In the genomic region with DNA sequence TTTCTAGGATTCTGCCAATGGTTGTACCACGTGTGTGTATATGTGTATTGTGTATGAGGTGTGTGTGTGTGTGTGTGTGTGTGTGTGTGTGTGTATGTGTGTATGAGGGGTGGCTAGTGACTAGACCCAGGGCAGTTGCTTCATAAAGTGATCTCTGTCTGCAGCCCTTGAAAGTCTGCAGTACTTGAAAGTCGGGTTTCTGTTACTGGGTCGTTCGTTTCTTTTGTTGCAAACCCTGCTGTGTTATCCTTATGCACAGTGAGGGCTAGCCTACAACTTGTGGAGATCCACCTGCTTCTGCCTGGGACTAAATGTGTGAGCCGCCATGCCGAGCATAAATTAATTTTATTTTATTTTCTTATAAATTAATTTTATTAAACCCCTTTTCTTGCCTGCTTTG, we compare ENCODE assay signal across 16 mouse cellular contexts.
A peak's percentile ranks its signal among the peaks of the same experiment; 100 is the strongest.
DNase-seq lines count a peak whose midpoint lies in the region; ATAC-seq lines count a peak whose summit lies in the region.
"Had no signal": no experiment of that assay in that cellular context is flagged by ENCODE, and none has a peak within 500 bp of the region (broad histone marks: within the 10 kb centered on the region; RNA-seq: fewer than 3 reads in every experiment).

No protein-coding gene starts in this region.

- peaks cover 6% of the 10 kb centered on the region; the same call in 1 of the 2 replicates for H3K9me3 ChIP-seq in forebrain, embryonic 10.5 days
- H3K9me3 ChIP-seq in hindbrain, embryonic 10.5 days = no peaks in the 10 kb centered on the region
- H3K9me3 ChIP-seq in midbrain, embryonic 12.5 days = no peaks in the 10 kb centered on the region
- H3K9me3 ChIP-seq: heart, embryonic 13.5 days; liver, embryonic 12.5 days had no signal

- H3K9ac ChIP-seq in midbrain, embryonic 12.5 days (replicated peaks) = peak overlapping the region; percentile 74
- H3K9ac ChIP-seq: liver, embryonic 12.5 days had no signal

- peaks cover 12% of the 10 kb centered on the region for H3K36me3 ChIP-seq in forebrain, embryonic 10.5 days (replicated peaks)
- H3K36me3 ChIP-seq in hindbrain, embryonic 10.5 days = peaks cover 11% of the 10 kb centered on the region
- H3K36me3 ChIP-seq in midbrain, embryonic 12.5 days = 0 out of 2 replicates have a peak, but pooled peaks cover 2% of the 10 kb centered on the region

- WGBS in forebrain, embryonic 10.5 days = 45% methylated on average over 6 of the region's 6 CpGs
- 50% methylated on average over 6 of the region's 6 CpGs for WGBS in hindbrain, embryonic 10.5 days
- 30% methylated on average over 6 of the region's 6 CpGs for WGBS in midbrain, embryonic 12.5 days

- H3K4me2 ChIP-seq in midbrain, embryonic 12.5 days (replicated peaks) = peak overlapping the region; percentile 62
- H3K4me2 ChIP-seq: heart, embryonic 13.5 days; liver, embryonic 12.5 days had no signal

- peak overlapping the region; percentile 51 for H3K4me3 ChIP-seq in forebrain, embryonic 10.5 days
- H3K4me3 ChIP-seq in hindbrain, embryonic 10.5 days = peak overlapping the region; percentile 51
- H3K4me3 ChIP-seq in midbrain, embryonic 12.5 days = peak overlapping the region; percentile 47
- H3K4me3 ChIP-seq: heart, embryonic 13.5 days; liver, embryonic 12.5 days had no signal

- ATAC-seq in midbrain, embryonic 12.5 days (ENCODE audit: low FRiP score, low read depth) = no peak
- ATAC-seq in granulocyte monocyte progenitor cell, adult 5-6 weeks (replicated peaks; ENCODE audit: poor library complexity, severe bottlenecking) = no peak
- ATAC-seq: liver, embryonic 12.5 days had no signal

- H3K27me3 ChIP-seq in forebrain, embryonic 10.5 days (ENCODE audit: poor library complexity, severe bottlenecking) = peaks cover 4% of the 10 kb centered on the region; the same call in 1 of the 2 replicates
- peaks cover 5% of the 10 kb centered on the region; the same call in 1 of the 2 replicates for H3K27me3 ChIP-seq in hindbrain, embryonic 10.5 days (ENCODE audit: insufficient read depth, poor library complexity, severe bottlenecking)
- 0 out of 2 replicates have a peak, but pooled peaks cover 1% of the 10 kb centered on the region for H3K27me3 ChIP-seq in midbrain, embryonic 12.5 days
- H3K27me3 ChIP-seq: CH12.LX; heart, embryonic 13.5 days; liver, embryonic 12.5 days had no signal

- peak overlapping the region; percentile 91 for H3K27ac ChIP-seq in forebrain, embryonic 10.5 days
- H3K27ac ChIP-seq in hindbrain, embryonic 10.5 days = peak overlapping the region; percentile 89
- peak overlapping the region; percentile 96 for H3K27ac ChIP-seq in midbrain, embryonic 12.5 days (replicated peaks)
- H3K27ac ChIP-seq: heart, embryonic 13.5 days; kidney, postnatal 0 days; liver, embryonic 12.5 days had no signal

- H3K4me1 ChIP-seq in forebrain, embryonic 10.5 days = peaks cover 94% of the 10 kb centered on the region
- H3K4me1 ChIP-seq in hindbrain, embryonic 10.5 days (replicated peaks) = peaks cover 91% of the 10 kb centered on the region
- peaks cover 74% of the 10 kb centered on the region for H3K4me1 ChIP-seq in midbrain, embryonic 12.5 days
- H3K4me1 ChIP-seq: heart, embryonic 13.5 days had no signal

- DNase-seq in forebrain, embryonic 10.5 days (ENCODE audit: extremely low spot score, low spot score) = no peak
- DNase-seq in hindbrain, embryonic 10.5 days (ENCODE audit: low spot score) = no peak
- no peak for DNase-seq in adrenal gland, postnatal 14 days
- no peak for DNase-seq in natural killer cell, adult 2 months (ENCODE audit: low spot score in 2 of 2)
- no peak for DNase-seq in embryo, embryonic 10.5 days (ENCODE audit: low spot score)
- DNase-seq: adrenal gland, adult 2 months; cerebellum, postnatal 14 days; gastrocnemius, postnatal 25 days; left cerebral cortex, postnatal 4 days; right cerebral cortex, postnatal 14 days had no signal
